Mouse (Mus musculus) ovary, postnatal 36 days (tissue): ENCODE measurements around the gene Adgrl1.
A peak's percentile ranks its signal among the peaks of the same experiment; 100 is the strongest.
"Not testable (repeated sequence)": the region's sequence is repeated elsewhere in the genome, so short reads cannot be mapped to it uniquely, and the experiment has no call there.

Experiments used
- DNase-seq: peaks from one replicate; pipeline ENCODE4 v3.0.0; 2022; ENCODE audit warnings: low spot score, mixed read lengths

Gene Adgrl1

DNA sequence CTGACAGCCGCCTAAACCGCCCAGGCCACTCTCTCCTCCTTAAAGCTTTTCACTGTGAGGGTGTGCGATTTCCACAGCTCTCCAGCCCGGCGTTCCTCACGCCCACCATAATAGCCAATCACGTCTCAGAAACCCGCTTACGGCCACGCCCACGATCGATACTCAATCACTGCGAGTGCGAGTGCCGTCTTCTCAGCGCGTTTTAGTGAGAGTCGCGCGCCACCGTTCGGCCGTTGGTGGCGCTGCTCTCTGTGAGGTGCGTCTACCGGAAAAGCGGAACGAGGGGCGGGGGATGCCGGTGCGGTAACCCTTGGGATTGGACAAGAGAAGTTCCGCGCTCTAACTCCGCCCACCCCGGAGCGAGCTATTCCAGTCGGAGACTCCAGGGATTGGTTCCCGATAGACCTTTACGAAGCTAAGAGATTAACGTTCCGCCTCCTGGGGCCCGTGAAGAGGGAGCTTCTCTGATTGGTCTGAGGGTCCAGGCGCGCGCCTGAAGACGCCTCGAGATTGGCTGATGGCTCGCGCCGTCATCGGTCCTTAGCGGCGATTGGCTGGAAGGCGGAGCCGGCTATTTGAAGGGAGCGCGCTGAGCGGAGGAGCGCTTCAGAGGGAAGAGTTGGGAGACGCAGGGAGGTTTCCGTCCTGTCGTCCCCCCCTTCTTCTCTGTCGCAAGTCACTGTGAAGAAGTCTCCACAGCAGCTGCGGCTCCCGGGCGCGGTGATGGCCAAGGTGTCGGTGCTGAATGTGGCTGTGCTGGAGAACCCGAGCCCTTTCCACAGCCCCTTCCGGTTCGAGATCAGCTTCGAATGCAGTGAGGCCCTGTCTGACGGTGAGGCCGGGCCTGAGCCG is 55.4 kb downstream of the Adgrl1 start, which contains the start of the genes Gm10644 and Asf1b:
Gene Gm10644 (minus strand): TSS at position 100 of the 852 bp plus-strand sequence.
Gene Asf1b (plus strand): TSS at position 402 of the 852 bp plus-strand sequence.
- peak; percentile 97 for DNase-seq

DNA sequence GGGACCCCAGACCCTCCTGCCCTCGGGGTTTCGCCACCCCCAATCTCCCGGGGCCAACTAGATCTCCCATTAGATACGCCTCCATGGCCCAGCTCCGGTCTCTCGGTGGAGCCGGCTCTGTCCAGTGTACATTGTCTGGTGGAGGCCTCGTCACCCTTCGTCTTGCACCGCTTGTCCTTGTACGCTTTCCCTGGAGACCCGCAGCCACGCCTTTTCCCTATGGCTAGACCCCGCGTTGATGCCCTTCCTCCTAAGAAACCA is 56.0 kb downstream of the Adgrl1 start:
- no peak for DNase-seq

DNA sequence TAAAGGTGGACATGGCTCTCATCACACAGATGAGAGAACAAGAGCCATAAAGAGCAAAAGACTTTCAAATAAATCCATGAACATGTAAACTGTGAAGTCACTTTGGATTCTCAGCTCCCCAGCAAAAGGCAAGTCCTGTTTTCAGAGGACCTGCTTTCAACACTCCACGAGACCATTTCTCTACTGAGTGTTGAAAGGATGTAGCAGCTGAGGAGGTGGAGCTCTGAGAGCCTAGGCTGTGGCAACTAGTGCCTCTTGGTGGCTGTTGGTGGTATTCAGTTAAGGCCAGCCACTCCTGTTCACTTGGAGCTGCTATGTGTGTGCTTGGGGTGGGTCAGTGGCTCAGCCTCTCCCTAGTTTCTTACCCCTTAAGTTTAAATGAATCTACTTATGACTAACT is 56.9 kb downstream of the Adgrl1 start:
- DNase-seq = no peak

DNA sequence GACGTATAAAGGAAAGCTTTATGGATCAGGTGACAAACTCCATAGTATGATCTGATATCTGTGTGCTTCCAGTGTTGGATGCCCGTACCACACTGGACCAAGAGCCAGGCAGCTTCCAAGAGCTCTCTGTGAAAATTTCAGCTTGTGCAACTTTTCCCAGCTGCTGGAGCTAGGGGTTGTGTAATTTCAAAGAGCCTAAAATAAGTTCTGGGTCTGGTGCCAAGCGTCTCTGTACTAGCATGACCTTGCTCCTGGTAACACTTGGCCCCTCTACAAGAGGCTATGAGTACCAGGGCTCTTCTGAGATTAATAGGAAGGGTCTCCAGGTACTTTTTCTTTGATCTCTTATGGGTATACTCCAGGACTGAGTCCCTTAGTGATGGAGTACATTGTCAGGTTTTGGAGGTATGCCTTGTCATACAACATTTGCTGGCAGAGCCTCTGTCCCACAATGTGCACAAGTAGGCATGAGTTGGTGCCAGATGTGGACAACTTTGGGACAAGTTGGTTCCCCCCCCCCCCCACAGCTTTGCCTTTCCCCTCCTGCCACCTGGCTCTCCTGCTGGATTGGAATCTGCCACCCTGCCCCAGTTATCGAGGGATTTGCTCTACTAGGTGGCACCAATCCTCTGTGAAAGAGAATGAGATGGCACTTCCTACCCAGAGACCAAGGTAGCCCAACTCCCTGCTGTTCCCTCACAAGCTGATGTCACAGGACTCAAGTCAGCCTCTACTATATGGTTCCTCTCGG is 64.3 kb downstream of the Adgrl1 start:
- no peak for DNase-seq

DNA sequence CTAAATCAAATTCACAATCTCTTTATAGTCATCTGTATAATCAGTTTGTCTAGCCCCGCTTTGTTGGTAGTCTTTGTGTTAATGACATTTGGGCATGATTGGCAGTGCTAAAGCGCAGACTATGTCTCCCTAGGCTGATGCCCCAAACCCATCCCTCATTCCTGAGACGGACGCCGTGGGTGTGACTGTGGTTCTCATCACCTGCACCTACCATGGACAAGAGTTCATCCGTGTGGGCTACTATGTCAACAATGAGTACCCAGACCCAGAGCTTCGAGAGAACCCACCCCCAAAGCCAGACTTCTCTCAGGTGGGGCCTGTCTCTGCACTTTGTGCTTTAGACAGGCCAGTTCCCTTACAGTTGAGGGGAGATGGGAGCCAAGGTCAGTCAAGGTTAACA is 67.8 kb downstream of the Adgrl1 start:
- DNase-seq = no peak

DNA sequence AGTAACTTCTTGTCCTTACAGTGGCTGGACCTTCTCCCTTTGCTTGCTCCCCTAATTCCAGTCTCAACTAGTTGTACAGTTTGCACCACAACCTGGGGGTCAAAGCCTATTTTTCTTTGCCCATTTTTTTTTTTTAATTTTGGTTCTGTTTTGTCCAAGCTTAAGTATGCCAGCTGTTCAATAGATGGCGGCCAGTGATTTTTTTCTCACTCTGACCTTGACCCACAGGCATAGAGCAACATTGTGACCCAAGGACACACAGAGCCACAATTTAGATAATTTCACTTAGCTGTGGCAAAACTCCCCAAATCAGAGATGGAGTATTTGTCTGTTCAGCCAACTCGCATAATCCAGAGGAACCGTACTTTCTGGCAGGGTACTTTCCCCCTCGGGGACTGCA is 71.2 kb downstream of the Adgrl1 start:
- DNase-seq = no peak

DNA sequence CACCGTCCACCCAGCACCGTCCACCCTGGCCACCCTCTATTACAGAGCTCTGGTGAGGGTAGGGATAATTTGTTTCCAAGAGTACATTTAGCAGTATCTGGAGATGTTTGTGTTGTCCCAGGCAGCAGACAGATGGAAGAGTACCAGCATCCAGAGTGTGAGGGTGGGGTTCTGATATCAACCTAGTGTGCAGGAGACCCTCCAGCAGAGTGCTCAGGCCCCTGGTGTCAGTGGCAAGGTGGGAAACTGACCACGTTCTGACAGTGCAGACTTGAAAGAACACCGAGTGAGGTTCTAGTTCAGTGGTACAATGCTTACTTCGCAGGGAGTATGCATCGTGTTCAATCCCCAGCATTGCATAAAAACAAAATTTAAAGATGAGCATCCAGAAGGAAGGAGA is 71.8 kb downstream of the Adgrl1 start:
- DNase-seq = no peak

DNA sequence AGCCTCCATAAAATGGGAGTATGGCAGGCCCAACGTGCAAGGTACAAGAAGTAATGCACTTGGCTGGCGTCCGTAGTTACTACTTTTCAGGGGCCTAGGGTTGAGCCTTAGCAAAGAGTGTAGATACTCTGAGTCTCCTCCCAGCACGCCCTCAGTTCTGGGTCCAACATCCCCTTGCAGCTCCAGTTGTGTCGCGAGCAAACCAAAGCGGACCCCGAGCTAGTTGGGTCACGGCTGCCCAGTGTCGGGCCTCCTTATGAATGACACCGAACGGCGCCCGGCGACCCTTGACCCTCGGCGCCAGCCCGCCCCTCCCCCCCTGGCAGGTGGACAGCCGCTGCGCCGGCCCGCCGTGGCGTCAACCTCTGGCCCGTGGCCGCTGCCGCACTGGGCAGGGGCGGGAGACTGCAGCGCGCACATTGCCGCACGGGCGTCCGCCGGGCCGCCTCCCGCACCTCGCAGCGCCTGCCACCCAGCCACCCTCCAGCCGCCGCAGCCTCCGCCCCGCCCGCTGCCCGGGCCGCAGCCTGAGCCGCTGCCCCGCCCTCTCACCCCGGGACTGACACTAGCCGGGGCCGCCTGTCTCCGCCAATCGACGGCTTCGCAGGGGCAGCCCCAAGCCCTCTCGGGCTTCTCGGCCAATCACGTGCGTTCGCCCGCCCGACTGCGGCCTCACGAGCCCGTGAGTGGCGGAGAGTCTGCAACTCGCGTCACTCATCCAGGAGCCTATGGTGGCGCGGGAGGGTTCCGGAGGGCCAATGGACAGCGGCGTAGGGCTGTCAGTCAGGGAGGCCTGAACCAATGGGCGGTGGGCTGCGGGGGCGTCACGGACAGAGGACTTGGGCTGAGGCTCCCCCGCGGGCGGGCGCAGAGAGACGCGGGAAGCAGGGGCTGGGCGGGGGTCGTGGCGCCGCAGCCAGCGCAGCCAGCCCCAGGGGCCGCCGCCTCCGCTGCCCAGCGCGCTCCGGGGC is 72.5 kb downstream of the Adgrl1 start, which contains the start of gene Prkaca:
Gene Prkaca (plus strand): TSS at position 844 of the 971 bp plus-strand sequence.
- DNase-seq = peak; percentile 98

DNA sequence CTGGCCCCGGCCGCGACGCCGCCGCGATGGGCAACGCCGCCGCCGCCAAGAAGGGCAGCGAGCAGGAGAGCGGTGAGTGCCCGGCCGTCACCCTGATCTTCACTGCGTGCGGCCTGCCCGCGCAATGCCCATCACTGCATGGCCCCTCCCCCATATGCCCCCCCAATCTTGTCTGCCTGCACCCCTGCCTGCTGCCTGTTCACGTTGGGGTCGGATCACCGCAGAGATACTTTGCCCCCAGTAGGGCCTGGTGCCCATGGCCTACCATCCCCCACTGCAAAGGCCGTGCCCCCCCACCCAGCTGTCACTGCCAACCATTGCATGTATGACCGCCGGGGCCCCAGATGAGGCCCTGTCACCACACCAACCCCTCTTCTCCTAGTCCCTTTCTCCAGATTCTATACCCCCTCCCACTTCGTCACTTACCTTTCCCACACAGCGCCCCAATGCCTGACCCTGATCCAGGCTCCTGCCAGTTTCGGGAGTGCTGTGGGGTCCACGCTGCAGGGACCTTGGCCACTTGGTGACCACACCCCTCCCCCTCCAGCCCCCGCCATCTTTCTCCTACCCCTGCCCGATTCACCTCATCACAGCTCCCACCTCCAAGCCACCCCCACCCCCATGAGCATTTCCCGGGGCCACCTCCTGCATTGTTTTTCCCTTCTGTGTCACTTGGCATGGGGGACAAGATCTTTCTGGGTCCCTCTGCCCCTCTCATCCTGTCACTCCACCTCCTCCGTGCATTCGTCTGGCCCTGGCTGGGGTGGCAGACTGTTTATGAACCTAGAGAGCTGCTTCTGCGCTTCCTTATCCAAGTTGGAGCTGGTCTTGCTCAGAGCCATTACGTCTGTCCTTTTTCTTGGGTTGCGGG is 73.5 kb downstream of the Adgrl1 start:
- DNase-seq = peak; percentile 25

DNA sequence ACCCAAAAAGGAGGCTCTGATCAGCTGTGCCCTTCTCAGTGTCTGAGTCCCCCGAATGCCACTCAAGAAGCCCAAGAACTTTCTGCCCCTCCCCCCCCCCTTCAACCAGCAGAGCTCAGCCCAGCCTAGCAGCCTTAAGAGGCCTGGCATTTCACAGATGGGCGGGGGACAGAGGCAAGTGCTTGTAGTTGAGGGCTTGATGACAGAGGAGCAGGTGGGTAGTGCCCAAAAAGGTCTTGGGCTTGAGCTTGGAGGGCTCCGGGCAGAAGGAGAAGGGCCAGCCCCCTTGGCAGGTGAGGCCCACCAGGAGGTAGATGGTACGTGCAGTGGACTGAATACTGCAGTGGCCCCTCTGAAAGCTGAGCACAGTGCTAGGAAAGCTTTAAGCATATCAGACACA is 74.6 kb downstream of the Adgrl1 start:
- DNase-seq = no peak

DNA sequence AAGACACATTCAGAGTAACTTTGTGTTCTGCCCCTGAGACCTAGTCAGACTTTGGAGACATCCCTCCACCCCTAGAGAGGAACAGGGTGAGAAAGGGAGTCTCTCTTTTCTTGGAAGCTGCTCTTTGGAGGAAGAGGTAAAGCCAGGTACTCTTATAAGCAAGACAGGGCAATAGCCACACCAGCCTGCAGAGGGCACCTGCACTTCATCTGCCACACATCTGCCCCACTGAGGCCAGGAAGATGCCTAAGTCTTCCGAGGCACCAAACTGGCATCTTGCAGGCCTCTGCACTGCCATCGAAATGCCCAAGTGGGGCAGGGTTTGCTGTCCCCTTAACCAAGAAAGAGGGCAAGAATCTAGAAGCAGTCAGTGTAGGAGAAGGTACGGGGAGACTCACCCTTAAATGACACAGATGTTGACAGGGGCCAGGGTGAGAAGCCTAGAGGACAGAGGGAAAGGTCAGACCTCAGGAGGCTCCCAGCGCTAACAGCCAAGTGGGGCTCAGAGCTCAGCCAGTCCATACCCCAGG is 76.3 kb downstream of the Adgrl1 start:
- no peak for DNase-seq

DNA sequence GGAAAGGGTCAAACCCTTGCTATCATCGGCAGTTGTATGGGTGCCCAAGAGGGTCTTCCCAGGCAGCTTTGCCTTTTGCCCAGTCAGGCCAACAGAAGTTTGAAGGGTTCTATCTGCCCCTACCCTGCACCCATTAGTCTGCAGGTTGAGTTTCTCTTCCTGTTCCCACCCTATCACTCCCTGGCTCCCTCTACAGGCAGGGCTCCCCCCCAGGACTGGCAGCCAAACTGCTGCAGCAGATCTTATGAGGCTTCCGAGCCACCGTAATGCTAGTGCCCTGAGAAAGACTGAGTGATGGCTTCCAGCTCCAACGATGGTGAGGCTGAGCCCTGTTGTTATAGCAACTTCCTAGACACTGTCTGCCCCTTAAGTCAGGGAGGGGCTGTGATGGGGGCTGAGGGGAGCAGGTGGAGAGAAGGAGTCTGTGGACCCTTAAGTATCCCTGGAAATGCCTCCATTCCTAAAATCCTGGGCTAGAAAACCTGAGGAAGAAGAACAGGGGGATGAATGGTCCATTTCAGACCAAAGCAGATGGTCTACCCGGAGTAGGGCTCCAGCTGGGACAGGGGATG is 77.0 kb downstream of the Adgrl1 start:
- no peak for DNase-seq

DNA sequence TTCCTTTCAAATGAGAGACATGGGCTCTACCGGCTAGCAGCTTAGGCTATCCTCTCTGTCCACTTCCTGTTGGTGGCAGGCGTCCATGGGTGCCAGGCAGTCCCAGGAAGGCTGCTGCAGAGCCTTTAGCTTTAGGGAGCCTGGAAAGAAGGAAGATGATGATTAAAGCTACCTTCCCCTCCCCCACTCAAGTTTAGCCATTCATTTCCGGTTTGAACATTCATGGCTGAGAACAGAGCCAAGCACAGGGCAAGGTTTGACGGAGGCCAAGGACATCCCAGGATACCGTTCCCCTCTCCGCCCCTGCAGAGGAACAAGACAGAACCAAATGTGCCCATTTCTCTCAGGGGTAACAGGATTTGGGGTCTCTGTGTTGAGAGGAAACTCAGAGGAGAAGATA is 77.7 kb downstream of the Adgrl1 start:
- no peak for DNase-seq

DNA sequence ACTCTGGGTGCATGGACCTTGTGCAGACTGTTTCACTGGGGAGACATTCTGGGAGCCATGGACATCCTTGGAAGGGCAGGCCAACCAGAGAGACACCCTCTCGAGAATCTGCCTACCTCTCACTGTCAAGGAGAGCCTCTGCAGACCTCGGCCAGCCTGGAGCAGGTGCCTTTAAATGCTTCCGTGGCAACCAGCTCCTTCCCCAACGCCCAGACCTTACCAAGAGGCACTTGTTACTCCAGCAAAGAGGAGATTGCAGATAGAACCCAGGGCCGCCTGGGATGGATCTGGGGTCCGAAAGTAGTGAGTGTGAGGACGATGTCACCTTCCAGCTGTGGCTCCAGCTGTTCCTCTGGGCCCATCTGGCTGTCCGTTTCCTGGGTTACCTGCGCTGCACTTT is 78.3 kb downstream of the Adgrl1 start:
- no peak for DNase-seq

DNA sequence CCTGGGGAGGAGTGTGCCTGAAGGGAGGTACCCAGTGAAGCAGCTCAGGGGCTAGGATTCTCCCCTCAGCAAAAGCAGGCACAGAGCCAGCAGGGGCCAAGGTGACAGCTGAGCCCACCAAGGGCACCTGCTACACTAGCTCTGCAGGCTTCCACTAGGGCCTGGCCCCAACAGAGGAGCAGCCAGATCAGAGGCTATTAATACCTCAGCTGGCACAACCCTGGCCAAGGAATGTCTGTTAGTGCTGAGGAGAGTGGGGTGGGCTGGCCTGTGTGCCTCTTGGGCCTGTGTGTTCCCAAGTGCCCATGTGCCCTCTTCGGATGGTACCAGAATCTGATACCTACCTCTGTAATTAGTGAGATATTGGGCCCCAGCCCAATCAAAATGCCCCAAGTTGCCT is 80.3 kb downstream of the Adgrl1 start:
- no peak for DNase-seq

DNA sequence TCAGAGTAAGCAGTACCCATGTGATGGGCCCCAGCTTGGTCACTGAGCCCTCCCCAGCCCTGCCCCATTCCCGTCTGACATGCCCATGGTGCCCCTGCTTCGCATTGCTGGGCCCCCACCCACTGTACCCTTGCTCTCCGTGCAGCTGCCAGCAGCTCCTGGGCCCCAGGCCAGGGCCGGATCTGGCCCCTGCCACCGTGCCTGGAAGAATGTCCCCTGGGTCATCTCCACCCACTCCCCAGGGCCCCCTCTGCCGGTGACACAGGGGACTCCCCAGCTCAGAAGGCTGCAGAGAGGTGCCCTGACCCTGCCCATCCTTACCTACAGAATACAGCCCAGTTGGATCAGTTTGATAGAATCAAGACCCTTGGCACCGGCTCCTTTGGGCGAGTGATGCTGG is 80.9 kb downstream of the Adgrl1 start:
- DNase-seq = no peak

DNA sequence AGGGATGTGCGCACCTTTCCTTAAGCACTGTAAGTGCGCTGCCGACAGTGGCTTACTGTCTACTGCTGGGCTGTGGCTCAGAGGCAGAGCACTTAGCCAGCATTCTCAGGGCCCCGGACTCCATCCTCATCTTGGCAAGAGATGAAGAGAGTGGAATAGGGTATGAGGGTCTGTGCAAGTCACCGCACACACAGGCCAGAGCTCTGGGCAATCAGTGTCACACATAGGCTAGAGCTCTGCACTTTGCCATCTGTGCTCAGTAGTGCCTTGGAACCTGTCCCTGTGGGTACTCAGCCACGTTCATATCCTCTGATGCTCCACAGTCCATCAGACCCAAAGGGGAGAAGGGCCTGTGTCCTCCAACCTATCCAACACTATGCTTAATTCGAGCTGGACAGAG is 81.6 kb downstream of the Adgrl1 start:
- DNase-seq = no peak

DNA sequence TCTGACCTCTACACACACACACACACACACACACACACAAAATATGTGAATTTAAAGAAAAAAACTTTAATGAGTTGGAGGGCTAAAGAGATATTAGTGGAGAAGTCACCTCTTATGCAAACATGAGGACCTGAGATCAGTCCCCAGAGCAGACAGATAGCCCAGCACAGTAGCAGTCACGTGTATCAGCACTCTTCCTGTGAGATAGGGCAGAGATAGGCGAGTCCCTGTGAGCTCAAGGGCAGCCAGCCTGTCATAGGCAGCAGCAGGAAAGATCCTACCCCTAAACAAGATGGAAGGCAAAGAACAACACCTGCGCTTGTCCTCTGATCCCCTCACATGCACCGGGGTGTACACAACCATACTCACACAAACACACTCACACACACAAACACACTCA is 82.5 kb downstream of the Adgrl1 start:
- no peak for DNase-seq

DNA sequence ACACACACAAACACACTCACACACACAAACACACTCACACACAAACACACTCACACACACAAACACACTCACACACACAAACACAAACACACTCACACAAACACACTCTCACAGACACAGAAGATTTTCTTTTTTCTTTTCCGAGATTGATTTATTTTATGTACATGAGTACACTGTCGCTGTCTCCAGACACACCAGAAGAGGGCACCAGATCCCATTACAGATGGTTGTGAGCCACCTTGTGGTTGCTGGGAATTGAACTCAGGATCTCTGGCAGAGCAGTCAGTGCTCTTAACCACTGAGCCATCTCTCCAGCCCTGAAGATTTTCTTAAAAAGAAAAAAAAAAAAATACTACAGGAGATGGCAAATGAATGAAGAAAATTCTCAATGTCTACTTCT is 83.3 kb downstream of the Adgrl1 start:
- not testable (repeated sequence) for DNase-seq

DNA sequence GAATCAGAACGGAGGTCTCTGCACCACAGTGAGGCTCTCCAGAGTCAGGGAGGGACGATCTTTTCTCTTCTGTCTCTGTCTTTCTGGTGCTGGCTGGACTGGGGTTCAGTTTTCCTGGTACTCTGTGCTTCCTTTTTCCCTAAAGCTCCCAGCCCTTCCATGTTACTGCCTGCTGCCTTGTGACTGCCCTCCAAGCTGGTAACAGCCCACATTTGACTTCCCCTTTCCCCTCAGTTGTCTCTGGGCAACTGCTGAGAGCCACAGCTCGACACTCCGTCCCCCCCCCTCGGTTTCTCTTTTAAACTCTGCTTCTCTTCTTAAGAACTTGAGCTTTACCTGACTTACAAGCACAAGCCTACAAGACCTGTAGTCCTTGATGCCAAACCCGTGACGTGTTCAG is 89.3 kb downstream of the Adgrl1 start:
- no peak for DNase-seq

DNA sequence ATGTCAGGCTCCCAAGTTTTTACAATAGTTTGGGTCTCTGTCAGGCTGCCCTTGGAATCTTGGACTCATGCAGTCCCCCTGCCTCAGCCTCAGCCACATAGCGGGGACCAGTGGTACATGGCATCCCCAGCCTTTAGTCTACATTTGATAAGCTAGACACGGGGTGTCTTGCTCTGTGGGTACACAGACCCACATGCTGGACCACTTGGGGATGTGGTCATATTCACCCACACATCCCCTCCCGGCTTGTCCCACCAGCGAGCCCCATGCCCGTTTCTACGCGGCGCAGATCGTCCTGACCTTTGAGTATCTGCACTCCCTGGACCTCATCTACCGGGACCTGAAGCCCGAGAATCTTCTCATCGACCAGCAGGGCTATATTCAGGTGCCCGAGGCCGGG is 90.3 kb downstream of the Adgrl1 start:
- DNase-seq = no peak
